Mouse (Mus musculus): ENCODE results near the gene Fam216a. TPM values are rescaled to one million over a fixed set of nuclear protein-coding genes. Genes with fewer than 3 reads are reported as not detected.

Fam216a gene
- polyA plus RNA-seq, 1 experiment from 2014 or later: 16.9 TPM

DNA sequence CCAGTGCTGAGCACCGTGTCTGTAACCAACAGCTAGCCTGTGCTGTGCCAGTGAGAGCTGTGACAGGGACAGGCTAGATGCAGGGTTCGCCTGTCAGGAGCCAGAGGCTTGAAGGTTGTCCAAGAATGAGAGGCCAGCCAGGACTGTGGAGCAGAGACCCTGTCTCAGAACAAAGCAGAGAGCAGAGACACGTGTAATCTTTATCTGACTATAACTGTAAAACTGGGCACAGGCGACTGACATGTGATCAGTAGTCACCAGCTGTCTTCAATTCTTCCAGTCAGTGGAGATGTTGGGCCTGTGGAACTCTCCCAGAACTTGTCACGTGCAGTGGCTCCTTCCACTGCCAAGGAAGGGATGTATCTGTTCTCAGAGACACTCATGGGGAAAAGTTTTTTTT lies 30.6 kb upstream of the Fam216a start:
- H3K36me3 ChIP-seq (replicated peaks): peaks cover 96% of the 10 kb centered on the region
- 79% methylated on average over 5 of the region's 5 CpGs for WGBS (ENCODE audit: insufficient replicate concordance)
- no peak overlapping the region for H3K9ac ChIP-seq
- H3K27ac ChIP-seq (replicated peaks): no peak overlapping the region
- no peaks in the 10 kb centered on the region for H3K9me3 ChIP-seq (replicated peaks)
- no peak for ATAC-seq (ENCODE audit: insufficient read depth)
- H3K4me2 ChIP-seq: no peak overlapping the region
- no peaks in the 10 kb centered on the region for H3K27me3 ChIP-seq
- H3K4me1 ChIP-seq (replicated peaks): peaks cover 9% of the 10 kb centered on the region; the same call in 1 of the 2 replicates
- no peak overlapping the region for H3K4me3 ChIP-seq (replicated peaks)

DNA sequence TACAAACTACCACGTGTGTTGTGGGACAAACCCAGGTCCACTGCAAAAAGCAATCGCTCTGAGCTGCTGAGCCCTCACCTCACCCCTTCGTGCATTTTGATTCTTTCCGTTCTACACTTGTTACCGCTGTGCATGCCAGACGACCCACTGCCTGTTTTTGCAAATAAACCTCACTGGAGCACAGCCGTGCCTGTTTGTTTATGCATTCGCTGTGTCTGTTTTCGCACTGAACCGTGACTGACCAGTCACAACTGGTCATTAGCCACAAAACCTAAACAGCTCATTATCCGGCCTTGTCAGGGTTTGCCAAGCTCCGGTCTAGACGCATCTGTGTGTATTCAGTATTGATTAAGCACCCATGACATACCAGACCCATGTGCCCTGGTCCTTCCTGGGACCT lies 30.0 kb upstream of the Fam216a start:
- WGBS (ENCODE audit: insufficient replicate concordance): 83% methylated on average over 13 of the region's 13 CpGs

DNA sequence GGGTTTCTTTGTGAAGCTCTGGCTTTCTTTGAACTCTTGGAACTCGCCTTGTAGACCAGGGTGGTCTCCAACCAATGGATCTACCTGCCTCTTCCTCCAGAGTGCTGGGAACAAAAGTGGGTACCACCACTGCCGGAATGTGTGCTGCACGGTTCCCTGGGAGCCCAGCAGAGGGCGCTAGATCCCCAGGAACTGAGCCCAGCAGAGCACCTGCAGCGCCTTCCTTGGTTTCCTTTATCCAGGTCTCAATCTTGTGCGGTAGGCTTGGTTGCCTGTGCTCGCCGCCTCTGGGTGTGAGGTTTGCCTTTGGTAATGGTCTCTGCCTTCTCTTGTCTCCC lies 29.1 kb upstream of the Fam216a start:
- Histone ChIP-seq H3K27ac (replicated peaks) (no peak overlapping the region), H3K4me2 (no peak overlapping the region), H3K27me3 (no peaks in the 10 kb centered on the region), H3K9me3 (replicated peaks) (no peaks in the 10 kb centered on the region), H3K4me3 (replicated peaks) (no peak overlapping the region), H3K9ac (no peak overlapping the region), H3K4me1 (replicated peaks) (peaks cover 11% of the 10 kb centered on the region; the same call in 1 of the 2 replicates), H3K36me3 (replicated peaks) (peaks cover 95% of the 10 kb centered on the region)
- ATAC-seq (ENCODE audit: insufficient read depth): no peak
- 25% methylated on average over 8 of the region's 8 CpGs for WGBS (ENCODE audit: insufficient replicate concordance)

More for the DNA sequence above, 30.0 kb upstream of the Fam216a start:
- Histone ChIP-seq H3K36me3 (replicated peaks) (peaks cover 96% of the 10 kb centered on the region), H3K4me3 (replicated peaks) (no peak overlapping the region), H3K27ac (replicated peaks) (no peak overlapping the region), H3K4me2 (no peak overlapping the region), H3K4me1 (replicated peaks) (peaks cover 9% of the 10 kb centered on the region; the same call in 1 of the 2 replicates), H3K9ac (no peak overlapping the region), H3K27me3 (no peaks in the 10 kb centered on the region), H3K9me3 (replicated peaks) (no peaks in the 10 kb centered on the region)
- no peak for ATAC-seq (ENCODE audit: insufficient read depth)

DNA sequence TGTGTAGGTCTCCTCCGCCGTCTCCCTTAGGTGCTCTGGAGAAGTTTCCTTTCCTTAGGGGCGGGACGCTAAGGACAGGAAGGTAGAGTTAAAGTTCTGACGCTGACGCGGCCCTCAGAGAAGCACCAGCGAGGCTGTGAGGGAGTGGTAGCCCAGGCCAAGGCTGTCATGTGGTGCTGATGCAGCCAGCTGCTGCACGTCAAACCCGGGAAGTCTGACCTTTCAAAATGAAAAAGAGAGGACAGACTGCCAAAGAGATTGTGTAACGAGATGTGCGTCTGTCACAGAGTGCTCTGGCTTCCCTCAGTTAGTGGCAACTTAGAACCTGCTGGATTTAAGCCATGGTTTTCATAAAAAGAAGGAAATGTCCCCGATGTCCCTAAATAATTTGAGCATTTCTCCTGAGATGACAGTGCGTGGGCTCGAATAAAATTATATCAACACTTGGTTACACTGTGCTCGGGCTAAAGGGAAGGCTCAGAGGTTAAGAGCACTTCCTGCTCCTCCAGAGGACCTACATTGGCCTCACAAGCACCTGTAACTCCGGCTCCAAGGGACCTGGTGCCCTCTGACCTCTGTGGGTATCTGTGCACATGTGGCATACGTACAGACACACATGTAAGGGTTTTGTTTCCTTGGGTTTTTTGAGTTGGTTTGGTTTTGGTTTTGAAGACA lies 28.6 kb upstream of the Fam216a start:
- Histone ChIP-seq H3K4me1 (replicated peaks) (peaks cover 11% of the 10 kb centered on the region; the same call in 1 of the 2 replicates), H3K9ac (no peak overlapping the region), H3K9me3 (replicated peaks) (no peaks in the 10 kb centered on the region), H3K4me3 (replicated peaks) (no peak overlapping the region), H3K36me3 (replicated peaks) (peaks cover 91% of the 10 kb centered on the region), H3K27ac (replicated peaks) (no peak overlapping the region), H3K27me3 (no peaks in the 10 kb centered on the region), H3K4me2 (no peak overlapping the region)
- 79% methylated on average over 18 of the region's 18 CpGs for WGBS (ENCODE audit: insufficient replicate concordance)
- no peak for ATAC-seq (ENCODE audit: insufficient read depth)

DNA sequence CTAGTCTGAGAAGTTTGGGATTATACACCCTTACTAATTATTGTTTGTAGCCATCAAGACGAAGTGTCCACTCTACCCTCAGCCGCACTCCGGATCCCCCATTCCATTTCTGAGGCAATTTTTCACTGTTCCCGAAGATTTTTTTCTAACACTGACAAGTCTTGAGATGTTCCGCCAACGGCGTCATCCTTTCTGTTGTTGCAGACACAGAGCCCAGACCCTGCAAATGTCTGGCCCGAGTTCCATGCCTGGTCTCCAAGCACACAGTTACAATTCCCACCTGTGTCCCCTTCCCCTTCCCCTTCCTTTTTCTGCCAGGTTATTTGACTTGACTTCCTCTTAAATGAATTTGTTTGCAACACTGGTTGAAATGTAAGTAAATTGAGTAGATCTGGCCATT lies 27.7 kb upstream of the Fam216a start:
- 79% methylated on average over 8 of the region's 8 CpGs for WGBS (ENCODE audit: insufficient replicate concordance)
- H3K27me3 ChIP-seq: no peaks in the 10 kb centered on the region
- no peak overlapping the region for H3K9ac ChIP-seq
- peaks cover 86% of the 10 kb centered on the region for H3K36me3 ChIP-seq (replicated peaks)
- H3K27ac ChIP-seq (replicated peaks): no peak overlapping the region
- no peak overlapping the region for H3K4me2 ChIP-seq
- peaks cover 17% of the 10 kb centered on the region; the same call in 1 of the 2 replicates for H3K4me1 ChIP-seq (replicated peaks)
- H3K9me3 ChIP-seq (replicated peaks): no peaks in the 10 kb centered on the region
- no peak overlapping the region for H3K4me3 ChIP-seq (replicated peaks)
- no peak for ATAC-seq (ENCODE audit: insufficient read depth)

DNA sequence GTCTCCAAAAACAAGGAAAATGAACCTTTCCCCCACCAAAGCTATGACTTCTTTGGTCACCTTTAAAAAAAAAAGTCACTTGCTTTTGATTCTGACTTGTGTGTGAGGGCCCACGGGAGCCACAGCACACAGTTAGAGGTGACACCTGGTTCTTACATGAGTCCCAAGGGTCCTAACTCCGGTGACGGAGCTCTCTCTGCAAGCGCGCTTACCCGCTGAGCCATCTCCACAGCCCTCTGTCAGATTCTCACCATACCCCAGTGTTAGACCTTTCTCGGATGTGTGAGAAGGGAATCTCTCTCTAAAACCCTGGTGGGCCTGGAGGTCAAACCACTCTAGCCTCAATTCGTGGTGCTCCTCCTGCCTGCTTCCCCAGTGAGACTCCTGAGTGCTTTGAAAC lies 25.3 kb upstream of the Fam216a start:
- Histone ChIP-seq H3K36me3 (replicated peaks) (peaks cover 71% of the 10 kb centered on the region), H3K9me3 (replicated peaks) (no peaks in the 10 kb centered on the region), H3K27me3 (no peaks in the 10 kb centered on the region), H3K4me2 (no peak overlapping the region), H3K27ac (replicated peaks) (no peak overlapping the region), H3K4me1 (replicated peaks) (peaks cover 35% of the 10 kb centered on the region), H3K9ac (no peak overlapping the region), H3K4me3 (replicated peaks) (no peak overlapping the region)
- WGBS (ENCODE audit: insufficient replicate concordance): 77% methylated on average over 8 of the region's 8 CpGs
- ATAC-seq (ENCODE audit: insufficient read depth): no peak

DNA sequence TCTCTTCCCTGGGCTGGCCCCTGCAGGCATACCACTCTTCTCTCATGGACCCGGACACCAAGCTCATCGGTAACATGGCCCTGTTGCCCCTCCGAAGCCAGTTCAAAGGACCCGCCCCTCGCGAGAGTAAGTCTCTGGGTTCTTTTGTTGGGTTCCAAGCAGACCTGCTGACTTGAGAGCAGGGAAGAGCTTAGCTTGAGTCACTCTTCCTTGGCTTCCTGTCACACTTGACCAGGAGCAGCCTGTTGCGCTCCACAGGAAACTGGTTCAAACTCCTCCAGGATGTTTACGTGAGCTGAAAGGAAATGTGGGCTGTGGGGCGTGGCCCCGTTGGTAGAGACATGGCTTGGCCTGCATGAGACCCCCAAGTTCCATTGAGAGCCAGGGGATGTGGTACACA lies 24.6 kb upstream of the Fam216a start:
- 49% methylated on average over 10 of the region's 10 CpGs for WGBS (ENCODE audit: insufficient replicate concordance)
- Histone ChIP-seq H3K27me3 (no peaks in the 10 kb centered on the region), H3K36me3 (replicated peaks) (peaks cover 64% of the 10 kb centered on the region), H3K4me1 (replicated peaks) (peaks cover 37% of the 10 kb centered on the region), H3K9ac (no peak overlapping the region), H3K4me3 (replicated peaks) (0 out of 2 replicates have a peak overlapping the region, but pooled peaks have one; percentile 5), H3K9me3 (replicated peaks) (no peaks in the 10 kb centered on the region), H3K27ac (replicated peaks) (no peak overlapping the region), H3K4me2 (no peak overlapping the region; the same call in 1 of the 2 replicates)
- ATAC-seq (ENCODE audit: insufficient read depth): no peak

DNA sequence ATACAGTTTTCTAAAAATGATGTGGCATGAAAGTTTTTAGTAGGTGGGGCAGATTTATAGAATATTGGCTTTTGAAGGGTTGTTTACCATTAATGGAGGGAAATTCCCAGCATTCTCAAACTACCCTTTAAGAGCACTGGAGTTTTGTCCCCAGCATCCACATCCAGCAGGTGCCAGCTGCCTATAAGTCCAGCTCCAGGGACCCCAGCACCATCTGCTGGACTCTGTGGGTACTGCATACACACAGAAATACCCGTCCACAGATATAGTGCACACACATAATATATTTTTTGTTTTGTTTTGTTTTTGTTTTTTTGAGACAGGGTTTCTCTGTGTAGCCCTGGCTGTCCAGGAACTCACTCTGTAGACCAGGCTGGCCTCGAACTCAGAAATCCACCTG lies 21.7 kb upstream of the Fam216a start:
- no peak for ATAC-seq (ENCODE audit: insufficient read depth)
- 35% methylated on average over 2 of the region's 2 CpGs for WGBS (ENCODE audit: insufficient replicate concordance)

DNA sequence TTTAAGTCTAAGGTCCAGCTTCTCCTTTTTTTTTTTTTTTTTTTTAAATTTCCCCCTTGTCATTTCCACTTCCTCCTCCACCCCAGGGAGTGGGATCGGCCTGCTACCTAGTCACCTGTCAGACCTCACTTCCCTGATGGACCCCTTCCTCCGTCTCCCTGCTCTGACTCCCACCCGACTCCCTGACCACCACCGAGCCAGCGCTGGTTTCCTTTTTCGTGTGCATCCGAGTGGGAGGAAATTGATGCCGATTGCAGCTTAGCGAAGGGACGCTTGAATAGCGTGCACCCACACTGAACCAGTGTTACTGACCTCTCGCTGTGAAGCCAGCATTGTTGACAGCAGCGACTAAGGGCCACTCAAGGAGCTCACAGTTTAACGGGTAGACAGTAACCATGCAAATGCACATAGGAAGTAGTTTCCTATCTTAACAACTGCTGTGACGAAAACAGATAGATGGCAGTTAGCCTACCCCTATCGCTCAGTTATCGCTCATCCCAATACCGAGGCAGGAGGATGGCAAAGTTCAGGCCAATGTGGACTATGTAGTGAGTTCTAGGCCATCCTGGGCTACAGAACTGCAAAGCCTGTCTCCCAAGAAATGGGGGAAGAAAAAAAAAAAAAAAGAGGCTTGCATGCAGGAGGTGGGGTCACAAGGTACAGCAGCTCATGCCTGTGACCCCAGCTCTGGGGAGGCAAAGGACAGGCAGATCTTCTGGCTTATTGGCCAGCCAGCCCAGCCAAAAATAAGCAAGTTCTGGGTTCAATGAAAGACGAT lies 20.3 kb upstream of the Fam216a start:
- WGBS (ENCODE audit: insufficient replicate concordance): 3% methylated on average over 19 of the region's 19 CpGs
- peak overlapping the region; percentile 84 for H3K27ac ChIP-seq (replicated peaks)
- peak overlapping the region; percentile 80 for H3K4me3 ChIP-seq (replicated peaks)
- H3K4me2 ChIP-seq: peak overlapping the region; percentile 82
- peaks cover 24% of the 10 kb centered on the region for H3K36me3 ChIP-seq (replicated peaks)
- peaks cover 31% of the 10 kb centered on the region for H3K4me1 ChIP-seq (replicated peaks)
- no peaks in the 10 kb centered on the region for H3K27me3 ChIP-seq
- ATAC-seq (ENCODE audit: insufficient read depth): peak; percentile 42
- H3K9ac ChIP-seq: peak overlapping the region; percentile 86
- H3K9me3 ChIP-seq (replicated peaks): no peaks in the 10 kb centered on the region

More for the DNA sequence above, 21.7 kb upstream of the Fam216a start:
- H3K36me3 ChIP-seq (replicated peaks): peaks cover 35% of the 10 kb centered on the region
- H3K27me3 ChIP-seq: no peaks in the 10 kb centered on the region
- H3K27ac ChIP-seq (replicated peaks): no peak overlapping the region
- peaks cover 31% of the 10 kb centered on the region for H3K4me1 ChIP-seq (replicated peaks)
- H3K4me3 ChIP-seq (replicated peaks): no peak overlapping the region
- H3K9me3 ChIP-seq (replicated peaks): no peaks in the 10 kb centered on the region
- 0 out of 2 replicates have a peak overlapping the region, but pooled peaks have one; percentile 82 for H3K4me2 ChIP-seq
- no peak overlapping the region for H3K9ac ChIP-seq

DNA sequence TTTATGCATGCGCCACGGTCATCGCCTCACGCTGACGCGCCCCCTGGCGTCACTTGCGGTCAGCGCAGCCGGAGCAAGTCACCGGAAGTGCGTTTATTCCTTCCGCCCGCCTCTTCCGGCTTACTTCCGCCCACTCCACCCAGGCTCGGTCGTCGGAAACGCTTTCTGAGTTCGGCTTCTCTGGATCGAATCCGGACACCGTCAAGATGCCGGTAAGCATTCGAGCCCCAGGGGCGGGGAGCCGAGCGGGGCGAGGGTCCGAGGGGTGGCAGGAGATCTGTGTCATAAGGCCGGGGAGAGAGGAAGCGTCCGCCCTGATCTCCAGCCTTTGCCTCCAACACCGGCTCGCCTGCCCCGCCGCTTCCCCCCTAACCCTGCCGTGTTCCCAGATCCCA lies 19.6 kb upstream of the Fam216a start, which contains the start of gene Arpc3:
Arpc3 (plus strand) TSS at position 93 of the 395 bp plus-strand sequence.
- under 1% methylated on average over 39 of the region's 39 CpGs for WGBS (ENCODE audit: insufficient replicate concordance)

DNA sequence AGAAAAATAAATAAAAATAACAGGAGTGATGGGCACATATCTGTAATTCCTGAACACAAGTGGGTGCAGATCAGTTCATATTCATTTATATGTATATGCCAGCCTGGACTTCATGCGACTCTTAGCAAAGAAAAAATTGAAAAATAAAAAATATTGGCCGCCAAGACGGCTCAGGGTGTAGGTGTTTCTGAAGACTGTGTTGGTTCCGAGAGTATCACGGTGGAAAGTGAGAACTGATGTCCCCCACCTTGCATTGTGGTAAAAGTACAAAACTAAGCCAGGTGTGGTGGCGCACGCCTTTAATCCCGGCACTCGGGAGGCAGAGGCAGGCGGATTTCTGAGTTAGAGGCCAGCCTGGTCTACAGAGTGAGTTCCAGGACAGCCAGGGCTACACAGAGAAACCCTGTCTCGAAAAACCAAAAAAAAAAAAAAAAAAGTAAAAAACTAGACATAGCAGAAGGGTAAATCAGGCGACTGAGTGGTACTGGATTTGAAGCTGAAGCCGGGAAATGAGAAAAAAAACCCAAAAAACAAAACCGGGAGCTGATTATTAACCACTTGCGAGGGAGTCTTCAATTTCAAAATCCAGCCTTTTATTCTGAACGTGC lies 19.1 kb upstream of the Fam216a start:
- H3K36me3 ChIP-seq (replicated peaks): peaks cover 13% of the 10 kb centered on the region
- 50% methylated on average over 16 of the region's 16 CpGs for WGBS (ENCODE audit: insufficient replicate concordance)

More for the DNA sequence above, 19.6 kb upstream of the Fam216a start, which contains the start of gene Arpc3:
- Histone ChIP-seq H3K4me2 (peak within 1 kb of the TSS; percentile 82), H3K27me3 (no peaks in the 10 kb centered on the region), H3K9me3 (replicated peaks) (no peaks in the 10 kb centered on the region), H3K27ac (replicated peaks) (peak within 1 kb of the TSS; percentile 84), H3K9ac (peak within 1 kb of the TSS; percentile 86), H3K4me3 (replicated peaks) (peak within 1 kb of the TSS; percentile 80), H3K4me1 (replicated peaks) (peaks cover 31% of the 10 kb centered on the region), H3K36me3 (replicated peaks) (peaks cover 17% of the 10 kb centered on the region)
- ATAC-seq (ENCODE audit: insufficient read depth): peak; percentile 76

More for the DNA sequence above, 19.1 kb upstream of the Fam216a start:
- Histone ChIP-seq H3K4me1 (replicated peaks) (peaks cover 28% of the 10 kb centered on the region), H3K4me3 (replicated peaks) (peak overlapping the region; percentile 80), H3K27me3 (no peaks in the 10 kb centered on the region), H3K4me2 (peak overlapping the region; percentile 56), H3K27ac (replicated peaks) (peak overlapping the region; percentile 84; the same call in 1 of the 2 replicates), H3K9ac (no peak overlapping the region), H3K9me3 (replicated peaks) (no peaks in the 10 kb centered on the region)
- ATAC-seq (ENCODE audit: insufficient read depth): no peak
